Mouse (Mus musculus): ENCODE data around the gene Rnf31. TPM values are rescaled to one million over a fixed set of nuclear protein-coding genes. Genes with fewer than 3 reads are reported as not detected.
A peak's percentile ranks its signal among the peaks of the same experiment; 100 is the strongest.

Gene Rnf31
- polyA plus RNA-seq, 1 experiment = 24.2 TPM

DNA sequence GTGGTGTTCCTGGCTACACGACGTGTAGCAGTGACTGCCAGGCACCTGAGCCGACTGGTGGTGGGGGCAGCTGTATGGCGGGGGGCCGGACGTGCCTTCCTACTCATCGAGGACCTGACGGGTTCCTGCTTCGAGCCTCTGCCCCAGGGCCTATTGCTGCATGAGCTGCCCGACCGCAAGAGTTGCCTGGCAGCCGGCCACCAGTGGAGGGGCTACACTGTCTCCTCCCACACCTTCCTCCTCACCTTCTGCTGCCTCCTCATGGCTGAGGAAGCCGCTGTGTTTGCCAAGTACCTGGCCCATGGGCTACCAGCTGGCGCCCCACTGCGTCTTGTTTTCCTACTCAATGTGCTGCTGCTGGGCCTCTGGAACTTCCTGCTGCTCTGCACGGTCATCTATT is 15.1 kb upstream of the Rnf31 start:
- peak in 1 of 2 experiments; percentile 37 for DNase-seq (ENCODE audit: extremely low spot score in 1 of 2, low spot score in 1 of 2)

DNA sequence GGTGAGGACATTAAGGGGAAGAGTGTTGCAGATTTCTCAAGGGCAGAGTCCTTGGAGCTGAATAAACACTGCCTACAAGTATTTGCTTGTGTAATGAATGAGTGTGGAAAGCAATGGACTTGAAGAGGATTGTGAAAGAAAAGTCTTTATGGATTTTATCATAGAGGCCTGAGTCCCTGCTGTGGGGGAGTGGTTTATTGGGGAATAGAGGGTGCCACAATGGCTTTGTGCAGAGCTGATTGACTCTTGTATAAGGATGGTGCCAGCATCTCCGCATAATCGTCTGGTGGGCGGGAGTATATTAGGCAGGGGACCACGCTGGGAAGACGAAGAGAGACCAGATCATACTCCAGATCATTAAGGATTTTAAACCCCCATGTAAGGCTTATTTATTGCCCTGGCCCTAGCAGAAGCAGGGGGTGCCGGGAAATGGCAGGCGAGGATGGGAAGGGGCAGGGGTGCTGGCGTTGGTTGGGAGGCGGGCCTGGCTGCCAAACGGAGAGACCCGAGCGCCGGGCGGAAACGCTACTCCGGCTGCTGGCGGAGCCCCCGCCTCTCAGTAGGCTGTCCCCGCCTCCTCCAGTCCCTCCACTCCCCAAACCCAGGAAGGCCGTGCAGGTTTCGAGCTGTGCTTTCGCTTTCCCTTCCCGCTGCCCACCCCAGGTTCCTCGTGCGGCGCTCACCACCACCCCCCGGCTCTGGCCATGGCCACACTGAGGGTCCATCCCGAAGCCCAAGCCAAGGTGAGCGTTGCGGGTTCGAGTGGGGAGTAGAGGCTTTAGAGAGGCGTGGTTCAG is 13.4 kb upstream of the Rnf31 start, which contains the start of gene Psme1:
Gene Psme1, plus strand, starts transcription at position 253 of the 797 bp plus-strand sequence.
- peak in 1 of 2 experiments; percentile 66 for DNase-seq (ENCODE audit: extremely low spot score in 1 of 2, low spot score in 1 of 2)

DNA sequence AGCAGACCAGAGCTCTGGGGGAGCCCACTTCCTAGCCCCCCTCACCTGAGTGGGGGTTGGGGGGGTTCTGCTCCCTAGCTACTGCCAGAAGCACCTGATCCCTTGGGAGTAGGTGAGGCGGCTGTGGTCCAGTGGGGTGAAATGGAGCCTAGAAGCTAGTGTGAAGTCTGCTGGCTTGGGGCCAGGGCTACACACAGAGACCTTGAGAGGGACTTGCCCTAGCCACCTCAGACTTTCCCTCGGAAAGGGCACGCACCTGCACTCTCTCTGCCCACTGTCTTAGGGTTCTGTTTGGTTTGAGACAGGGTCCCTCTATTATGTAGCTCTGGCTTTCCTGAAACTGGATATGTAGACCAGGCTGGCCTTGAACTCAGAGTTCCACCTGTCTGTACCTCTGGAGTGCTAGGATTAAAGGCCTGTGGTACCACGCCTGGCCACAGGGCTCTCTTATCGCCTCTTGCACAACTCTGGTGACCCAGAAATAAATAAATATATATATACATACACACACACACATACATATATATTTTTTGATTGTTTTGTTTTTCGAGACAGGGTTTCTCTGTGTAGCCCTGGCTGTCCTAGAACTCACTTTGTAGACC is 12.7 kb upstream of the Rnf31 start:
- DNase-seq (ENCODE audit: extremely low spot score in 1 of 2, low spot score in 1 of 2) = no peak

DNA sequence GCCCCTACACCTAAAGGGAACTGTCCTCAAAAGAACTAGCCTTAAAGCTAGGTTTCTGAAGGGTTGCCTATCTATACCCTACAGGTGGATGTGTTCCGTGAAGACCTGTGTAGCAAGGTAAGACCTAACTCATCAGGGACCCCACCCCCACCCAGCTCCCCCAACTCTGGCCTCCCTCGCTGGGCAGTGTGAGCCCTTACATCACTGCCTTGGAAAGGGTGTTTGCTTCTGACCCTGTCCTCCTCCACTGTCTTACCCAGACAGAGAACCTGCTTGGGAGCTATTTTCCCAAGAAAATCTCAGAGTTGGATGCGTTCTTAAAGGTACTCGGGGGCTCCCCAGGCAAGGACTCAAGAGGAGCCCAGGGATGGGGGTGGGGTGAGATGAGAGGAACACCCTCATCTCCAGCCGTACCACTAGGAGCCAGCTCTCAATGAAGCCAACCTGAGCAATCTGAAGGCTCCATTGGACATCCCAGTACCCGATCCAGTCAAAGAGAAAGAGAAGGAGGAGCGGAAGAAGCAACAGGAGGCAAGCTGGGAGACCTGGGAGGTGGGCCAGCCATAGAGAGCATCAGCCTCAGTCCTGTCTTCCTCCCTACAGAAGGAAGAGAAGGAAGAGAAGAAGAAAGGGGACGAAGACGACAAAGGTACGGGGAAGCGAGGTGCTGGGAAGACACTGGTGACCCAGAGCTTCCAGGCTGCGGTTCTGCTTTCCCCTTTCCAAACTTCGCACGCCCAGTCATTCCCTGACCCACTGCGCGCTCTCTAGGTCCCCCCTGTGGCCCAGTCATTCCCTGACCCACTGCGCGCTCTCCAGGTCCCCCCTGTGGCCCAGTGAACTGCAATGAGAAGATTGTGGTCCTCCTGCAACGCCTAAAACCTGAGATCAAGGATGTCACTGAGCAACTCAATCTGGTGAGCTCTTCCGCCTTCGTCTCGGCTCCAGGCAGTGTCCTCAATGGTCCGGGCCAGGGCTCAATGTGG is 11.7 kb upstream of the Rnf31 start:
- no peak for DNase-seq (ENCODE audit: extremely low spot score in 1 of 2, low spot score in 1 of 2)

DNA sequence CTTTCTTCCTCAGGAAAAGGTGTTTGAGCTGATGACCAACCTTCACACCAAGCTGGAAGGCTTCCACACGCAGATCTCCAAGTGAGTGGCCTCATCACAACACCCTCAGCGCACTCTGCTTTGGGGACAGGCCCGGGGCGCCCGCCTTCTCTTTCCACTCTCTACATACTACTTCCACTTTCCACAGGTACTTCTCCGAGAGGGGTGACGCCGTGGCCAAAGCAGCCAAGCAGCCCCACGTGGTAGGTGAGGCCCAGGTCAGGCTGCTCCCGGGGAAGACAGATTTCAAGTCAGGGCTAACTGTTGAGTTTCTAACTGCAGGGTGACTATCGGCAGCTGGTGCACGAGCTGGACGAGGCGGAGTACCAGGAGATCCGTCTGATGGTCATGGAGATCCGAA is 10.8 kb upstream of the Rnf31 start:
- no peak for DNase-seq (ENCODE audit: extremely low spot score in 1 of 2, low spot score in 1 of 2)

DNA sequence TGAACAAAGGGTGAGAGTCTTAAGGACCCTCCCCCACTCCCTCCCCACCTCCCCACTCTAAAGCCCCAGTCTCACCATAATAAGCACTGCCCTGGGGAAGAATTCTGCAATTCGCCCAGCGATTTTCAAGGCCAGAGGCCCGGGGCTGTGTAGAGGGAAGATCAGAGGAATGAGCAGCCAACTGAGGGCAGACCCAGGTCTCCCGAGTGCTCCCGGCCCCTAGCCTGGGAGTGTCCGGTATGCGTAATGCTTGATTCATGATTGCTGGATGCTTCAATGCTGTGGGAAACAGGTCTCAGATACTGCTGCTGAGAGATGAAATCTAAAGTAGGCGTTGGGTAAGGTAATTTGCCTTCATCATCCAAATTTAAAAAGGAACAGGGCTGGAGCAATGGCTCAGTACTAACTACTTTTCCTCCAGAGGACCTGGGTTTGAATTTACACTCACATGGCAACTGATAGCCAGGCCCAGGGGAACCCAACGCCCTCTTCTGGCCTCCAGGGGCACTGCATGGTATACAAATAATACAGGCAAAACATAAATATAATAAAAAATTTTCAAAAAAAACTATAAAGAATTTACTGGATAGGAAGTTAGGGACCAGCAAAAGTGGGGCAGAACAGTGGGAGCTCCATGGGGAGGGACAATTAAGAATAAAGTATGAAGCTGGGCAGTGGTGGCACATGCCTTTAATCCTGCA is 9.4 kb upstream of the Rnf31 start:
- DNase-seq (ENCODE audit: extremely low spot score in 1 of 2, low spot score in 1 of 2) = no peak

DNA sequence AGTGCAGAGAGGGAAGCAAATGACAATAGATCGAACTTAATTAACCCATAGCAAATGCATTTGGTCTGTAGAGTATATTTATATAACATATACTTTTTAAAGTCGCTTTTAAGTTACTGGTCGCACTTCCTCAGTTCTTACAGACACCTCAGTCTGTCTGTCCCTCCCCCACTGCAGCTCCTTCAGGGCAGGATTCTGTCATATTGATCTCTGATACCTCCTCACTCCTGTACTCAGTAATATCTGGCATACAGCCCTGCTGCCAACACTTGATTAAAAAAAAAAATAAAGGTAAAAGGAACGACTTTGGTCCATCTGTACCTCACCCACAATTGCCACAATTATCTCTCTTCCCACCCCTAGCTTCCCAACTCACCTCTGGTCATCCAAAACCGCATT is 7.2 kb upstream of the Rnf31 start:
- DNase-seq (ENCODE audit: extremely low spot score in 1 of 2, low spot score in 1 of 2) = no peak

DNA sequence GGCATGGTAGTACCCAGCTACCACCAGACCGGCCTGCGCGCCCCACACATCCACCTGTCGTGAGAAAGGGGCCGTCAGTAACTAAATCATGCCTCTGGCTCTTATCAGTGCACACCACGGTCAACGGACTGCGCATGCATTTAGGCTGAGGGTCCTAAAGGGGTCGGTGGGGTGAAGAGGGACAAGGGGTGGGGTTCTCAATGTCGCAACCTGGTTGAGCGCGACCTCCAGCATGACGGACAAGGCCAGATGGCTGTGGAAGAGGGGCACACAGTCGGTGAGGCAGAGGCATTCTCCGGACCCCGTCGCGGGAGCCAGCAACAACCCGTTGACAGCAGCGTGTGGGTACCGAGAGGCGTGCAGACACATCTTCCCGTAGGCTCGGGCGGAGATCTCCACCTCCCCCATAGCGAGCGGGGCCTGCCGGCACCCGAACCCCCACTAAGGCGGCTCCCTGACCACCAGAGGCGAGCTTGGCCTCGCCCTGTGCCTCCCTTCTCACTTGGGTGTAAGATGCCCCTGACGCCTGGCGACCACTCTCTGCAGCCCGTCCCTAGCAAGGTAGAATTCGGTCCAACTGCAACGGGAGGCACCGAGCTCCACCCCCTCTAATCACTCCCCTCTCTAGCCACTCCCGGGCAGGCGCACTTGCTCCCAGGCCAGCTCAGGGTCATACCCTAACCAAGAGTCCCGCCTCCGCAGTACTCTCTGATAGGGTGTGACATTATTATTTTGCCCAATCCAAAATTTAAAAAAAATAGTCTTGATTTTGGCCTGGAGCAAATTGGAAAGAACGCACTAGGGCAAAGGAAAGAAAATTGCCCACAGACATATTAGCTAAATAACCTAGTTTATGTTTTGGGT is 6.6 kb upstream of the Rnf31 start, which contains the start of gene Emc9:
Gene Emc9, minus strand, starts transcription at position 601 of the 864 bp plus-strand sequence.
- peak in 1 of 2 experiments; percentile 71 for DNase-seq (ENCODE audit: extremely low spot score in 1 of 2, low spot score in 1 of 2)

DNA sequence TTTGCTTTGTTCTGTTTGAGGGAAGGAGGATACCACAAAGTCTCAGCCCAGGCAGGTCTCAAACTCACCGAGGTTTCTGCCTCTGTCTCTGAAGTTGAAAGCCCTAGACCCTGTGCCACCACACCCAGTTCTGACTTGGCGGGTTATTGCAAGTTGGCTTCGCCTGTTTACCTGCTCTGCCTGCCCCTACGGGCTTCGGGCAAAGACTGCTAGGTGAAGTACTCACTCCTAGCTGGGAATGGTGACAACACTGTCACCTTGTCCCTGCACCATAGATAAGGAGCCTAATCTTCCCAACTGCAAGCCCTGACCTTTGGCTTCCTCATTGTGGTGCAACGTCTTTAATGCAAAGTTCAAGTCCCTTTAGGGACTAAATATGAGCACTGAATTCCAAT is 5.9 kb upstream of the Rnf31 start:
- DNase-seq (ENCODE audit: extremely low spot score in 1 of 2, low spot score in 1 of 2) = no peak

DNA sequence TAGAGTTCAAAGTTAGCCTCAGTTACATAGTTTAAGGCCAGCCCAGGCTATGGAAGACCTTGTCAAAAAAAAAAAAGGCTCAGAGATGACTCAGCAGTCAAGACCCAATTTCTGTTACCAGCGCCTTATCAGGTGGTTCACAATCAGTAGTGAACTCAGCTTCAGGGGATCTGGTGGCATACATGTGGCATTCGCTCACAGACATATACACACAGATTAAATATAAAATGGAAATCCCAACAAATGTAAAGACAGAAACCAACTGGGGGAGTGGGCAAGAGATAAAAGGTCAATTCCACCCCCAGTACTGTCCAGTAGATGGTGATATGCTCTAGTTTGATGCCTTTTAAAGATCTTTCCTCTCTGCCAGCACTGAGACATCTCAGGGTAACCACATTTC is 5.4 kb upstream of the Rnf31 start:
- no peak for DNase-seq (ENCODE audit: extremely low spot score in 1 of 2, low spot score in 1 of 2)

DNA sequence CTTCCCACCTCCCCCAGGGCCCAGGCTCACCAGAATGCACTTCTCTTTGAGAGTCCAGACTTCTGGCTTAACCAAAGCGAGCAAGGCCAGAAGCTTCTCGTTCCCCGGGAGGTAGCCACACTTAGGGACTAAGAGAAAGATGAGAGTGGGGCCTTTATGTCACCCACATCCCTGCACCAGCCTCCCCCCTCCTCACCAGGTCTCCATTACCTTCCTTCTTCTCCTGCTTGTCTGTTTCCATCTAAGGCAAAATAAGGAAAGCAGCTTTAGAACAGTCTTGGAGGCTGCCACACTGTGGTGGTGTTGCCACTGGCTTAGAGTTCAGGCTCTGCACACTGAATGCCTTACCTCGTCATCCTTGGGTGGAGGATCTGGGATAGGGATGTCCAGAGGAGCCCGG is 2.2 kb upstream of the Rnf31 start:
- DNase-seq (ENCODE audit: extremely low spot score in 1 of 2, low spot score in 1 of 2) = no peak

DNA sequence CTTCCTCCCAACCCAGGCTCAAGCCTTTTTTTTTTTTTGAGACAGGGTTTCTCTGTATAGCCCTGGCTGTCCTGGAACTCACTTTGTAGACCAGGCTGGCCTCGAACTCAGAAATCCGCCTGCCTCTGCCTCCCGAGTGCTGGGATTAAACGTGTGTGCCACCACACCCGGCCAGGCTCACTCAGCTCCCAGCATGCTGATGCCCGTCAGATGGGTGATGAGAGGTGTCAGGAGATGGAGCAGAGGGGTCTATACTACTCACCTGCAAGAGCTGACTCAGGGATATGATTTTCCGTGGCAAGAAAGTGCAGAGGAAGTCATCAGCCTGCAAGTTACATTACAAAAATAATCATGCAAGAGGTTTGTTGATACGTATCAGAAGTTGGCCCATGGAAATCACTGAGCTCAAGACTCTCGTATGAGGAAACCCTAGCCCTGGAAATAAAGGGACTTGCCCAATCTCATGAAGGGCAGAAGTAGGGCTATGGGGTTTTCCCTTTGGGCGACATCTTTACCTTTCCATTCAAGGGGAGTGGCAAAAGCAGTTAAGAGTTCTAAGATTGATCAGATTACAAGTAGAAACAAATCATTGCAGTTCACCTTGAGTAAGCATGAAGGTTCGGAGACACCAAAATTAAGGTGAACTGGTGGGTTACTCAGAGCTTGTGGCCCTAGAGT is 1.6 kb upstream of the Rnf31 start:
- DNase-seq (ENCODE audit: extremely low spot score in 1 of 2, low spot score in 1 of 2) = no peak

DNA sequence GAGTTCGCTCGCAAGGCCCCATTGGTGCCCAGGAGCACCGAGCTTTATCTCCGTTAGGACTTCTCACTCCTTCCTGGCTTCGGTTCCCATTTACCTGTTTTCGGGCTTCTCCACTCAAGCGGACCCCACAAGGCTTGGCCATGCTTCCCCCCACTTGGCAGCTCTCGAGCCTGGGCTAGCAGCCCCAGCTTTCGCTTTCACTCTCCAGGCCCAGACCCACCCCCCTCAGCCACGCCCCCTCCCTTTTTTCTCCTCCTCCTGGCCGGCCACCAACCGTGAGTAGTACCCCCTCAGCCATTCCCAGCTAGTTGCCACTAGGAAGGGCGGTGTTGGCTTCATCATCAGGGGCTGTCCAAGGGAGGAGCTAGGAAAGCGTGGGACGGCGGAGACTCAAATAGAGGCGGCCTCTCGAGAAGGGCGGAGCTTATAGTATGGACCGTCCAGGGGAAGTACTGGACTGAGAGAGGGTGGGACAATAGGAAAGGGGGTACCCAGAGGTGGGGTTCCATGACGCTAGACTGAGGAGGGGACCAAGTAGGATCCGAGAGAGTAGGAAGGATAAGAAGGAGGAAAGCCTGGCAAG is 669 bp upstream of the Rnf31 start, which contains the start of gene Psme2:
Gene Psme2, minus strand, starts transcription at position 366 of the 583 bp plus-strand sequence.
- DNase-seq (ENCODE audit: extremely low spot score in 1 of 2, low spot score in 1 of 2) = peak; percentile 93 to 94

DNA sequence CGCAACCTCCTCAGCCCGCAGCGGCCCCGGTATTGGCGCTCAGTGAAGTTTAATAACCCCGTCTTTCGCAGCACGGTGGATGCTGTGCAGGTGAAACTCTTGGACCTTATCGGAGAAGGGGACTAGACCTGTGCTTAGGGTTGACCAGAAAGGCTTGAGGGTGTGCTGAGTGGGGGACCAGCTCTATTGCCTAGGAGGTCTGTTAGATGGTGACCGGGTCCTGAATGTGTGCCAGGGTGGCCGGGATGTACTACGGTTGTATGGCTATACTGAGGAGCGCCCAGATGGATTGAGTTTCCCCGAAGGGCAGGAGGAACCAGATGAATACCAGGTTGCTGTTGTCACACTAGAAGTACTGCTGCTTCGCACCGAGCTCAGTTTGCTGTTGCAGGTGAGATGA is 718 bp downstream of the Rnf31 start:
- DNase-seq (ENCODE audit: extremely low spot score in 1 of 2, low spot score in 1 of 2) = no peak

DNA sequence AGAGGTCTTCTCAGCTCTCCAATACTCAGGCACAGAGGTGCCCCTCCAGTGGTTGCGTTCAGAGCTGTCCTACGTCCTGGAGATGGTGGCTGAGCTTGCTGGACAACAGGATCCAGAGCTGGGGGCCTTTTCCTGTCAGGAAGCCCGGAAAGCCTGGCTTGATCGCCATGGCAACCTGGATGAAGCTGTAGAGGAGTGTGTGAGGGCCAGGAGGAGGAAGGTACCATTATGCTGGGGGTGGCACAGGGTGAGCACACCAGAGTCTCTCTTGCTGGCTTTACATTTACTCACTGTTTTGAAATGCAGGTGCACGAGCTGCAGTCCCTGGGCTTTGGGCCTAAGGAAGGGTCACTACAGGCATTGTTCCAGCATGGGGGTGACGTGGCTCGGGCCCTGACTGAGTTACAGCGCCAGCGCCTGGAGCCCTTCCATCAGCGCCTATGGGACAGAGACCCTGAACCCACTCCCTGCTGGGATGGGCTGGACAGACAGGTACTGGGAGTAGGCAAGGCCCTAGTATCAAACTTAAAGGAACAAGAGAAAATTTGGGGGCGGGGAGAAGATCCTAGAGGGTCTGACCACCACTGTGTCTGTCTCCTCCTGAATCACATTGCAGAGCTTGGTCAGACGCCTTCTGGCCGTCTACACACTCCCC is 4.7 kb downstream of the Rnf31 start:
- DNase-seq (ENCODE audit: extremely low spot score in 1 of 2, low spot score in 1 of 2) = no peak

DNA sequence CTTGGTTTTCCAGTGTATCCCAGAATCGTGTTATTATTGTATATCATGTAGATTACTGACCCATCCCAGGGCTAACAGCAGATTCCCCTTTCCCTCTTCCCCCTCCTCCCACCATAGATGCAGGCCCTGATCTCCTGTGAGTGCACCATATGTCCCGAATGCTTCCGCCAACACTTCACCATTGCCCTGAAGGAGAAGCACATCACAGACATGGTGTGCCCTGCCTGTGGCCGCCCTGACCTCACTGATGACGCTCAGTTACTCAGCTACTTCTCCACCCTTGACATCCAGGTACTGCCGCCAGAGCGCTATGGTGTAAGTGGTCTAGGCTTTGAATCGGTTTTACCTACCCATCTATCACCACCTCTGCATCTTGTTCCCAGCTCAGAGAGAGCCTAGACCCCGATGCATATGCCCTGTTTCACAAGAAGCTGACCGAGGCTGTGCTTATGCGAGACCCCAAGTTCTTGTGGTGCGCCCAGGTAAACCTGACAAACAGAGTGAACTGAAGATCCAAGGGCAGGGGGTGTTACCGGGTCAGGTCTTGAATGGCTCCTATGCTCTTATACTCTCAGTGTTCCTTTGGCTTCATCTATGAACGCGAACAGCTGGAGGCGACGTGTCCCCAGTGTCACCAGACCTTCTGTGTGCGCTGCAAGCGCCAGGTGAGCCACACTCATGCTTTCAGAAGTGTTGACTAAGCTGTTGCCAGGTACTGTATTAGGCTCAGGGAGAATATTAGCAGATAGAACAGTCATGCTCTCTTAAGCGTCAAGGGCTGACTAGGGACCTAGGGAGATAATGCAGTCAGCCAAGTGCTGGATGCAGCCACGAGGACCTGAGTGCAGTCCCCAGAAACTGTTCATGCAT is 7.2 kb downstream of the Rnf31 start:
- no peak for DNase-seq (ENCODE audit: extremely low spot score in 1 of 2, low spot score in 1 of 2)

DNA sequence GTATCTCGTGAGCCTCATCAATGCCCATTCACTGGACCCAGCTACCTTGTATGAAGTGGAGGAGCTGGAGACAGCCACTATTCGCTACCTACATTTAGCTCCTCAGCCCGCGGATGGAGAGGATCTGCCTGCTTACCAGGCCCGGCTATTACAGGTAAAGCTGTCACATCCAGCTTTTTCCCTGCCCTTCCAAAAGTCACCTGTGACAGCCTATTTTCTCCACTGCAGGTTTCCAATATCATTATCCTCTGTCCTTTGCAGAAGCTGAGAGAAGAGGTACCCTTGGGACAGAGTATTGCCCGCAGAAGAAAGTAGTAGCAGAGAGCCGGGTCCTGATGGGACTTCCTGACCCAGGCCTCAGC is 11.7 kb downstream of the Rnf31 start, which contains the start of gene Irf9:
Gene Irf9, plus strand, starts transcription at position 301 of the 362 bp plus-strand sequence.
- no peak for DNase-seq (ENCODE audit: extremely low spot score in 1 of 2, low spot score in 1 of 2)

Measured in frontal cortex, adult 2 months (tissue).